Mouse (Mus musculus): ENCODE results near the gene Ndufa13. TPM values are rescaled to one million over a fixed set of nuclear protein-coding genes. Genes with fewer than 3 reads are reported as not detected.
"Not testable (repeated sequence)": the region's sequence is repeated elsewhere in the genome, so short reads cannot be mapped to it uniquely, and the experiment has no call there.

Ndufa13 gene
- total RNA-seq (2014; rRNA removed) (61.0 and 91.4 TPM in 2 replicates), polyA plus RNA-seq (2015; fragmentation: Nextera tagmentation; extraction: Ambion mirVana) (269 and 275 TPM in 2 replicates)

- peak within 1 kb of the TSS; percentile 95 for H3K27ac ChIP-seq
- H3K27me3 ChIP-seq (ENCODE audit: insufficient read depth, low read length): no peaks in the 10 kb centered on the region
- H3K4me1 ChIP-seq (ENCODE audit: insufficient read depth, low read length): peaks cover 16% of the 10 kb centered on the region
- 6% methylated on average over 89 of the region's 89 CpGs for WGBS
- DNase-seq (ENCODE audit: low spot score): no peak
- H3K9me3 ChIP-seq (ENCODE audit: low read length): no peaks in the 10 kb centered on the region
- H3K36me3 ChIP-seq (ENCODE audit: insufficient read depth, low read length): no peaks in the 10 kb centered on the region
- peak within 1 kb of the TSS; percentile 74 for H3K4me2 ChIP-seq (ENCODE audit: low read depth, low read length)
- ATAC-seq: peak; percentile 66
- TF ChIP-seq CTCF (IDR thresholded peaks at IDR 0.05; ENCODE audit: low read depth): peak; percentile 38; the same call in 1 of the 2 replicates
- H3K9ac ChIP-seq (replicated peaks; ENCODE audit: low read length): peak within 1 kb of the TSS; percentile 73
- peak within 1 kb of the TSS; percentile 76 for H3K4me3 ChIP-seq (ENCODE audit: low read length)
These were observed at the start of gene Ndufa13, which contains the start of the genes Tssk6 and Yjefn3 for GRCm38 (mm10) chr8:69902163-69903062. Ndufa13 (minus strand) TSS chr8:69902558. Tssk6 (plus strand) TSS chr8:69902184. Yjefn3 (minus strand) TSS chr8:69902712.

DNA sequence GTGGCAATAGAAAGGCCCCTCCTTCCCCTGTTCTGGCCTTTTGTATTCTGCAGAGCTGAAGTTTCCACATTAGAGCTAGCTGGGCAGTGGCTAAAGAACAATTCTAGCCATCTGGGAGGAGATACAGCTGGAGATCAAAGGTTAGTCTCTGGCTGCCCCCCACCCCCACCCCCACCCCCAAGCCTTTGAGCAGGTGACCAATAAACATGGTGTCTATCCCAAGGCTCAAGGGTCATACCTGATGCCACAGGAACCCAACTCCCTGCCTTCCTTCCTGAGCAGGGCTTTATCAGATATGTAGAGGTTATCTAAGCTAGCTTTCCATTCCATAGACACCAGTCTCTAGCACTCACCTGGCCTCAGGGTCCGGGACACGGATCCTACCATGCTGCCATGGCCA lies 47.9 kb upstream of the Ndufa13 start:
- Histone ChIP-seq H3K9me3 (ENCODE audit: low read length) (no peaks in the 10 kb centered on the region), H3K27ac (no peak overlapping the region), H3K4me1 (ENCODE audit: insufficient read depth, low read length) (no peaks in the 10 kb centered on the region), H3K9ac (replicated peaks; ENCODE audit: low read length) (no peak overlapping the region), H3K4me2 (ENCODE audit: low read depth, low read length) (no peak overlapping the region), H3K4me3 (ENCODE audit: low read length) (no peak overlapping the region), H3K36me3 (ENCODE audit: insufficient read depth, low read length) (no peaks in the 10 kb centered on the region), H3K27me3 (ENCODE audit: insufficient read depth, low read length) (no peaks in the 10 kb centered on the region)
- no peak for DNase-seq (ENCODE audit: low spot score)
- no peak for ATAC-seq
- no peak for TF ChIP-seq CTCF (IDR thresholded peaks at IDR 0.05; ENCODE audit: low read depth)
- WGBS: 100% methylated on average over 2 of the region's 2 CpGs

GRCm38 (mm10) chr8:69942495-69942894 lies 40.1 kb upstream of the Ndufa13 start:
- H3K4me2 ChIP-seq (ENCODE audit: low read depth, low read length); ATAC-seq; H3K9ac ChIP-seq (replicated peaks; ENCODE audit: low read length); H3K4me3 ChIP-seq (ENCODE audit: low read length); DNase-seq (ENCODE audit: low spot score); H3K27ac ChIP-seq; H3K36me3 ChIP-seq (ENCODE audit: insufficient read depth, low read length); H3K27me3 ChIP-seq (ENCODE audit: insufficient read depth, low read length); H3K4me1 ChIP-seq (ENCODE audit: insufficient read depth, low read length); H3K9me3 ChIP-seq (ENCODE audit: low read length): not testable (repeated sequence)
- WGBS: 94% methylated on average over 2 of the region's 3 CpGs

DNA sequence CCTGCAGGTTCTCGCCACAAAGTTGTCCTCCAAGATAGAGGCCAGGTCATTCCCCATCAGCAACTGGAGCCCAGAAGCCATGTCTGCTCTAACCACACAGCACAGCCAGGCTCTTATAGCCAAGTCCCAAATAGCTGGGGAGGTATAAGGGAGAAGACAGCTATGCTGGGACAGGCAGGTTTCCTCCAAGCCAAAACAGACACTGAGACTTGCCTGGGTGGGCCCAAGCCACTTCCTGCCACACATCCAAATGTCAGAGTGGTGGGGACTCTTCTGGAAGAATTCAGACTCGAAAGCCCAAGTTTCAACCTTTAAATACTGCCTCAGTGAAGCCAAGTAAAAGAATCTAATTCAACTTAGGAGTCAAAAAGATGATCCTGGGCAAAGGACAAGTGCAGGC lies 38.0 kb upstream of the Ndufa13 start:
- Histone ChIP-seq H3K36me3 (ENCODE audit: insufficient read depth, low read length) (no peaks in the 10 kb centered on the region; the same call in 1 of the 2 replicates), H3K4me2 (ENCODE audit: low read depth, low read length) (no peak overlapping the region), H3K27me3 (ENCODE audit: insufficient read depth, low read length) (no peaks in the 10 kb centered on the region), H3K27ac (no peak overlapping the region), H3K4me1 (ENCODE audit: insufficient read depth, low read length) (no peaks in the 10 kb centered on the region), H3K9me3 (ENCODE audit: low read length) (no peaks in the 10 kb centered on the region), H3K4me3 (ENCODE audit: low read length) (no peak overlapping the region), H3K9ac (replicated peaks; ENCODE audit: low read length) (no peak overlapping the region)
- TF ChIP-seq CTCF (IDR thresholded peaks at IDR 0.05; ENCODE audit: low read depth): no peak
- DNase-seq (ENCODE audit: low spot score) (no peak), ATAC-seq (no peak)
- WGBS: 89% methylated on average over 2 of the region's 2 CpGs

DNA sequence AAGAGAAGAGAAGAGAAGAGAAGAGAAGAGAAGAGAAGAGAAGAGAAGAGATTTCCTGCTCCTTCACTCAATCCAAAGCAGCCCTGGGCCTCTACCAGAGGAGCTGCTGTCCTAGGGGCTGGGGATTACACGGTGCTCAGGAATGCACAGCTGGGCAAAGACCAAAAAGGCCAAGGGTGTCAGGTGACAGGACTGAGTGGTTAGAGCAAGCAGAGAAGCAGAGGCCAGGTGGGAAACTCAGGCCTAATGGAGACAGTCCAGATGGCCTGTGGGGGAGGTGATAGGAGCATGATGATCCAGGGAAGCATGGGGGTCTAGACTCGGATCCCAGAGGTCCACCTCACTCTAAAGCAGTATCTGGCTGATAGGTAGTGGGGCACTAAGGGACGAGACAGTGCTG lies 37.3 kb upstream of the Ndufa13 start:
- H3K9me3 ChIP-seq (ENCODE audit: low read length): no peaks in the 10 kb centered on the region
- ATAC-seq (no peak), DNase-seq (ENCODE audit: low spot score) (no peak)
- WGBS: 66% methylated on average over 3 of the region's 3 CpGs
- no peak overlapping the region for H3K27ac ChIP-seq
- no peak for TF ChIP-seq CTCF (IDR thresholded peaks at IDR 0.05; ENCODE audit: low read depth)
- H3K4me1 ChIP-seq (ENCODE audit: insufficient read depth, low read length): no peaks in the 10 kb centered on the region
- H3K9ac ChIP-seq (replicated peaks; ENCODE audit: low read length): no peak overlapping the region
- no peak overlapping the region for H3K4me2 ChIP-seq (ENCODE audit: low read depth, low read length)
- H3K4me3 ChIP-seq (ENCODE audit: low read length): no peak overlapping the region
- H3K27me3 ChIP-seq (ENCODE audit: insufficient read depth, low read length): no peaks in the 10 kb centered on the region
- H3K36me3 ChIP-seq (ENCODE audit: insufficient read depth, low read length): no peaks in the 10 kb centered on the region; the same call in 1 of the 2 replicates

DNA sequence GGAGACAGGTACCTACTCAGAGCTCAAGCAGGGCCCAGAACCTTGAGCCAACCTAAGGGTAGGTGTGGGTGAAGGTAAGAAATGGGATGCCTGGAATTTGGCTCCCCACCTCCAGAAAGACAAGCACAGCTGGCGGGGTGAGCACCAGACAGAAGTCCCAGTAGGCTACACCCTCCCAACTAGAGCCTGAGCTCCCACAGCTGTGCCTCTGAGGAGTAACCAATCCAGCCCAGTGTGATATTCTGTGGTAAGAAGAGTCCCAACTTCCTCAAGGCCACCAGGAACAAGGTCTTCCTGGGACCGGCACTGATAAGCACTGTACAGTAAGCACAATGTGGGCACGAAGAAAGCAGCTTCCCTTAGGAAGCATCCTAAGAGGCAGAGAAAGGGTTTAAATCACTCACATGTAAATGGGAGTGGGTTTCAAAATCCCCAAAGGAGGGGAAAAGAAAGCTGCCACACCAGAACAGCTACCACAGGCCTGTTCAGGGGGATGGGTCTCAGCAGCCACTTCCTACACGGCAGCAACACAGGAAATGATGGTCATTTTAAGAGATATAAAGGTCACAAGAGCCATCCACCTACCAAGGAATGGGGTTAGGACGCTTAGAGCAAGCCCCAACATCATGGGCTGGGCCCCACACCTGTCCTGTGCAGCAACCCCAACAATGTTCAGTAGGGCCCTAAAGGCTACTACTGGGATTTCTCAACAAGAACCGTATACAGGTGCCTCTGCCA lies 36.1 kb upstream of the Ndufa13 start:
- H3K4me2 ChIP-seq (ENCODE audit: low read depth, low read length): no peak overlapping the region
- H3K4me1 ChIP-seq (ENCODE audit: insufficient read depth, low read length): no peaks in the 10 kb centered on the region
- no peaks in the 10 kb centered on the region for H3K27me3 ChIP-seq (ENCODE audit: insufficient read depth, low read length)
- H3K4me3 ChIP-seq (ENCODE audit: low read length): no peak overlapping the region
- no peaks in the 10 kb centered on the region for H3K9me3 ChIP-seq (ENCODE audit: low read length)
- 92% methylated on average over 6 of the region's 6 CpGs for WGBS
- DNase-seq (ENCODE audit: low spot score) (no peak), ATAC-seq (no peak)
- no peak overlapping the region for H3K9ac ChIP-seq (replicated peaks; ENCODE audit: low read length)
- H3K36me3 ChIP-seq (ENCODE audit: insufficient read depth, low read length): no peaks in the 10 kb centered on the region; the same call in 1 of the 2 replicates
- TF ChIP-seq CTCF (IDR thresholded peaks at IDR 0.05; ENCODE audit: low read depth): no peak
- no peak overlapping the region for H3K27ac ChIP-seq
